ENCODE assay signal across 9 mouse cellular contexts in the genomic region with DNA sequence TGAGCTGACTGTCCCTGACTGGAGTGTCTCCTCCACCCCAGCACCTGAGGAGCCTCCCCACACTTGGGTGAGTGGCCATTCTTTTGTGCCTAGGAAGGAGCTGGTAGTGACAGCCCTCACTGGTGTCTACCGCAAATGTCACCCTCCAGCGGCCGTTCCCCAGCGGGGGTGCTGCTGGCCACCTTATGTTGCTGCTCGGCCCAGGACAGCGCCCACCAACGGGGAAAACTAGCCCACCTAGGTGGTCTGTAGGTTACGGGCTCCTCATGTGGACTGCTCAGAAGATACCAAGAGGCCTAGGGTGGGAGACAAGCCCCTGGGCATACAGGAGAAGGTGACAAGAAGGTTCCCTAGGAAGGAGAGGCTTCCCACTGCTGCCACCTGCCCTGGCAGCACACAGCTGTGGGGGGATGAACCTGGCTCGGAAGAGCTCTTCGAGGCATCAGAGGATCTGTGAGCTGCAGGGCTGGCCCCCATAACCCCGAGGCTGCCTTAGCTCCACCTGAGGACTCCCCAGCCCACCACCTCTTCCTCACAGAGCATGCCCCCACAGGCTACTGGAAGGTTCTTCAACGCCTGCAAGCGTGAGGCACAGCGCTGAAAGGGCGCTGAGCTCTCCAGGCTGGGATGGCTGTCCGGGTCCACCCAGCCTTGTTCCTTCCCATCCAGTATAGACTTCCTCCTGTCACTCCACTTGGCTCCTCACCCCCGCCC. TPM values are rescaled to one million over a fixed set of nuclear protein-coding genes. Genes with fewer than 3 reads are reported as not detected.
DNase-seq lines count a peak whose midpoint lies in the region; ATAC-seq and TF ChIP-seq lines count a peak whose summit lies in the region.
"Had no signal": no experiment of that assay in that cellular context is flagged by ENCODE, and none has a peak within 500 bp of the region (broad histone marks: within the 10 kb centered on the region; RNA-seq: fewer than 3 reads in every experiment).

No protein-coding gene starts in this region.

- H3K27me3 ChIP-seq in kidney, postnatal 0 days (ENCODE audit: insufficient read depth, low read length) = peaks cover 49% of the 10 kb centered on the region
- peaks cover 82% of the 10 kb centered on the region for H3K27me3 ChIP-seq in hindbrain, embryonic 10.5 days (ENCODE audit: insufficient read depth, poor library complexity, severe bottlenecking)
- peaks cover 10% of the 10 kb centered on the region for H3K27me3 ChIP-seq in midbrain, embryonic 16.5 days (ENCODE audit: control insufficient read depth, insufficient read depth, low read depth, low read length)

- 47% methylated on average over 17 of the region's 17 CpGs for WGBS in kidney, postnatal 0 days
- WGBS in hindbrain, embryonic 10.5 days = 45% methylated on average over 17 of the region's 17 CpGs
- 42% methylated on average over 17 of the region's 17 CpGs for WGBS in midbrain, embryonic 16.5 days

- ATAC-seq in kidney, postnatal 0 days (replicated peaks; ENCODE audit: low FRiP score, low read depth) = no peak
- 0 out of 2 replicates have a peak, but pooled peaks have one; percentile 2 for ATAC-seq in midbrain, embryonic 16.5 days
- ATAC-seq: liver, embryonic 12.5 days had no signal

- H3K27ac ChIP-seq in kidney, postnatal 0 days = no peak overlapping the region
- H3K27ac ChIP-seq in hindbrain, embryonic 10.5 days = no peak overlapping the region
- H3K27ac ChIP-seq in midbrain, embryonic 16.5 days (ENCODE audit: low read length) = peak overlapping the region; percentile 92
- H3K27ac ChIP-seq: liver, embryonic 12.5 days had no signal

- no peaks in the 10 kb centered on the region for H3K9me3 ChIP-seq in kidney, postnatal 0 days (replicated peaks; ENCODE audit: low read length)
- H3K9me3 ChIP-seq in hindbrain, embryonic 10.5 days = no peaks in the 10 kb centered on the region
- no peaks in the 10 kb centered on the region for H3K9me3 ChIP-seq in midbrain, embryonic 16.5 days (replicated peaks; ENCODE audit: control insufficient read depth, low read length, poor library complexity, severe bottlenecking)
- H3K9me3 ChIP-seq: liver, embryonic 12.5 days had no signal

- DNase-seq in cerebellum, postnatal 10 days = peak; percentile 51 to 66
- no peak for DNase-seq in cerebellum, adult 9-10 months
- no peak for DNase-seq in kidney, postnatal 0 days (ENCODE audit: low spot score)
- DNase-seq in kidney, adult 18-20 months = no peak
- no peak for DNase-seq in hindbrain, embryonic 10.5 days (ENCODE audit: low spot score)
- no peak for DNase-seq in adipocyte (ENCODE audit: low spot score)
- no peak for DNase-seq in embryo, embryonic 10.5 days (ENCODE audit: low spot score)

- H3K4me2 ChIP-seq in kidney, postnatal 0 days (ENCODE audit: low read length) = 0 out of 2 replicates have a peak overlapping the region, but pooled peaks have one; percentile 95
- peak overlapping the region; percentile 90 for H3K4me2 ChIP-seq in midbrain, embryonic 16.5 days (ENCODE audit: low read length)

- peaks cover 3% of the 10 kb centered on the region; the same call in 1 of the 2 replicates for H3K4me1 ChIP-seq in kidney, postnatal 0 days (replicated peaks; ENCODE audit: insufficient read depth, low read length)
- peaks cover 39% of the 10 kb centered on the region for H3K4me1 ChIP-seq in hindbrain, embryonic 10.5 days (replicated peaks)
- H3K4me1 ChIP-seq in midbrain, embryonic 16.5 days (ENCODE audit: control insufficient read depth, insufficient read depth, low read length) = peaks cover 22% of the 10 kb centered on the region

- no peak for TF ChIP-seq CTCF in kidney, postnatal 0 days (IDR thresholded peaks at IDR 0.05; ENCODE audit: low read depth)

- no peak overlapping the region for H3K4me3 ChIP-seq in kidney, postnatal 0 days (replicated peaks; ENCODE audit: low read depth, low read length)
- peak overlapping the region; percentile 60; the same call in 1 of the 2 replicates for H3K4me3 ChIP-seq in hindbrain, embryonic 10.5 days
- H3K4me3 ChIP-seq in midbrain, embryonic 16.5 days (ENCODE audit: low read depth, low read length) = peak overlapping the region; percentile 83
- H3K4me3 ChIP-seq: liver, embryonic 12.5 days had no signal

- H3K9ac ChIP-seq in kidney, postnatal 0 days (ENCODE audit: low read depth, low read length) = no peak overlapping the region
- H3K9ac ChIP-seq in midbrain, embryonic 16.5 days (ENCODE audit: low read depth, low read length) = peak overlapping the region; percentile 95
- H3K9ac ChIP-seq: liver, embryonic 12.5 days had no signal

- H3K36me3 ChIP-seq in kidney, postnatal 0 days (ENCODE audit: insufficient read depth, low read length) = no peaks in the 10 kb centered on the region
- H3K36me3 ChIP-seq in hindbrain, embryonic 10.5 days = no peaks in the 10 kb centered on the region
- H3K36me3 ChIP-seq in midbrain, embryonic 16.5 days (ENCODE audit: control insufficient read depth, insufficient read depth, low read length) = no peaks in the 10 kb centered on the region
- H3K36me3 ChIP-seq: liver, embryonic 12.5 days had no signal

RNA-seq across cellular contexts. Expression of gene Camk2b, which starts 2.5 kb away (rescaled TPM):
- polyA plus RNA-seq in kidney, postnatal 0 days (2015; fragmentation: Nextera tagmentation; extraction: Ambion mirVana) = 3.3 and 3.5 TPM in 2 replicates
- polyA plus RNA-seq in hindbrain, embryonic 10.5 days (2016; fragmentation: Nextera tagmentation; extraction: Ambion mirVana) = 1.8 and 3.6 TPM in 2 replicates
- polyA plus RNA-seq in midbrain, embryonic 16.5 days (2015; fragmentation: Nextera tagmentation; extraction: Ambion mirVana) = 150 and 163 TPM in 2 replicates

Comparison
In these comparisons a context has a peak if more than half of its experiments do, and no peak if none do; other contexts are left out.
1. DNase-seq: peak in cerebellum, postnatal 10 days (2 of 2); none in cerebellum, adult 9-10 months (single experiment), kidney, postnatal 0 days (single experiment), kidney, adult 18-20 months (single experiment), hindbrain, embryonic 10.5 days (single experiment), adipocyte (single experiment) and embryo, embryonic 10.5 days (single experiment).
2. RNA of gene Camk2b, which starts 2.5 kb away (polyA plus RNA-seq): 150 to 163 TPM in midbrain, embryonic 16.5 days; 1.8 to 3.6 TPM in hindbrain, embryonic 10.5 days and 3.3 to 3.5 TPM in kidney, postnatal 0 days; every median in the first group is over 10 times any median in the second.